ENCODE assay signal across 8 mouse cellular contexts in the genomic region with DNA sequence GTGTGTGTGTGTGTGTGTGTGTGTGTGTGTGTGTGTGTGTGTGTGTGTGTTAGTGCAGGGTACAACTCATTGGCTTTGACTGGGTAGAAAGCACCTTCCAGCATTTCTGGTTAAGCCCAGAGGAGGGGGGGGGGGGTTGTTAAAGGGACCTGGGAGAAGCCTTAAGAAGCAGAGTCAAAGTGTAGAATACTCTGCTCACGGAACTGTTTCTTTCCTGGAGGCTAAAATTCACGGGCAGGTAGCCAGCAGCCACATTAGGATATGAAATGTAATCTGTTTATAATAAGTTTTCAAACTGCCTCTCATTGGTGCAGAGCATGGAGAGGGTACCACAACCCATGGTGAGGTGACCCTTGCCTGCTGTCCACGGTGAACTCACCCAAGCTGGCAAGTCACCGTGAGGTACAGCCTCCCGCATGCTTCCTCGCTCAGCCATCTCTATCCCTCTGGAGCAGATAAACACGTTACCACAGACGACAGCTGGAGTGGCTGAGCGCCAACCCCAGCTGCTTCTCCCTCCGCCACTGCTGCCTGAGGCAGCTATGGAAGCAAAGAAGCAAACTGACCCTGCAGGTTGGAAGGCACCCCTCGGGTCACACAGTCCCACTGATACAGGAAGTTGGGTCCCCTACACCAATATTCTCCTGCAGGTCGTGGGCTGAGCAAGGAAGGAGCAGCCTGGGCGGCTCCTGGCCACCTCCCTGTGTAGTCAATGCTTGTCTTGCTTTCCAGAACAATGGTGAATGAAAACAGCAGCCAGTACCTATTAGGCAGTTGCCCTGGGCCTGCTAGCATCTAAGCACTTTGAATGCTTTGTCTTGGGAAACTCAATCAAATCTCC.
DNase-seq lines count a peak whose midpoint lies in the region; ATAC-seq and TF ChIP-seq lines count a peak whose summit lies in the region.
"Had no signal": no experiment of that assay in that cellular context is flagged by ENCODE, and none has a peak within 500 bp of the region (broad histone marks: within the 10 kb centered on the region; RNA-seq: fewer than 3 reads in every experiment).

No protein-coding gene starts in this region.

- H3K27ac ChIP-seq in thymus, adult 2 months (ENCODE audit: control insufficient read depth, insufficient read depth, low read length): no peak overlapping the region
- H3K27ac ChIP-seq in forebrain, embryonic 14.5 days (ENCODE audit: low read depth, low read length): no peak overlapping the region
- H3K27ac ChIP-seq in lung, postnatal 0 days (ENCODE audit: low read length): no peak overlapping the region
- H3K27ac ChIP-seq in liver, postnatal 0 days (ENCODE audit: low read depth): no peak overlapping the region
- H3K27ac ChIP-seq in left cerebral cortex, adult 2 months: no peak overlapping the region
- H3K27ac ChIP-seq: liver, embryonic 13.5 days had no signal

- no peak overlapping the region for H3K4me2 ChIP-seq in forebrain, embryonic 14.5 days (ENCODE audit: low read length)
- H3K4me2 ChIP-seq in lung, postnatal 0 days (replicated peaks; ENCODE audit: low read depth, low read length): no peak overlapping the region
- H3K4me2 ChIP-seq in liver, postnatal 0 days (ENCODE audit: low read depth, low read length): no peak overlapping the region
- H3K4me2 ChIP-seq: liver, embryonic 13.5 days had no signal

- no peaks in the 10 kb centered on the region for H3K27me3 ChIP-seq in thymus, adult 2 months (ENCODE audit: control insufficient read depth, insufficient read depth, low read length)
- no peaks in the 10 kb centered on the region for H3K27me3 ChIP-seq in forebrain, embryonic 14.5 days (replicated peaks; ENCODE audit: control insufficient read depth, insufficient read depth, low read length)
- H3K27me3 ChIP-seq in lung, postnatal 0 days (replicated peaks; ENCODE audit: insufficient read depth, low read length): no peaks in the 10 kb centered on the region
- no peaks in the 10 kb centered on the region for H3K27me3 ChIP-seq in liver, postnatal 0 days (ENCODE audit: insufficient read depth, low read length)
- H3K27me3 ChIP-seq: liver, embryonic 13.5 days had no signal

- DNase-seq in thymus, adult 2 months: no peak
- DNase-seq in thymus, postnatal 4 days: no peak
- peak; percentile 62 for DNase-seq in forebrain, embryonic 14.5 days (ENCODE audit: low spot score)
- DNase-seq in heart, postnatal 14 days: peak; percentile 78 to 82
- peak; percentile 71 for DNase-seq in lung, postnatal 0 days (ENCODE audit: low spot score)
- no peak for DNase-seq in liver, postnatal 0 days
- no peak for DNase-seq in left cerebral cortex, adult 2 months (ENCODE audit: extremely low spot score in 1 of 2, low spot score in 2 of 2)
- DNase-seq: liver, embryonic 13.5 days had no signal

- TF ChIP-seq EP300 in lung, postnatal 0 days (IDR thresholded peaks at IDR 0.05): no peak
- no peak for TF ChIP-seq EP300 in liver, postnatal 0 days (IDR thresholded peaks at IDR 0.05; ENCODE audit: low read depth)

- no peak overlapping the region for H3K4me3 ChIP-seq in thymus, adult 2 months (ENCODE audit: control insufficient read depth, insufficient read depth, low read length)
- H3K4me3 ChIP-seq in forebrain, embryonic 14.5 days (ENCODE audit: low read depth, low read length): no peak overlapping the region
- no peak overlapping the region for H3K4me3 ChIP-seq in lung, postnatal 0 days (ENCODE audit: low read depth, low read length)
- H3K4me3 ChIP-seq in liver, postnatal 0 days (ENCODE audit: low read depth, low read length): no peak overlapping the region
- no peak overlapping the region for H3K4me3 ChIP-seq in left cerebral cortex, adult 2 months
- H3K4me3 ChIP-seq: liver, embryonic 13.5 days had no signal

- peak; percentile 46; the same call in 1 of the 2 replicates for ATAC-seq in forebrain, embryonic 14.5 days
- ATAC-seq in lung, postnatal 0 days: peak; percentile 71
- ATAC-seq in liver, postnatal 0 days: no peak

- no peaks in the 10 kb centered on the region for H3K36me3 ChIP-seq in thymus, adult 2 months (ENCODE audit: control insufficient read depth, insufficient read depth, low read length)
- no peaks in the 10 kb centered on the region for H3K36me3 ChIP-seq in forebrain, embryonic 14.5 days (ENCODE audit: control insufficient read depth, insufficient read depth, low read length)
- no peaks in the 10 kb centered on the region for H3K36me3 ChIP-seq in lung, postnatal 0 days (ENCODE audit: insufficient read depth, low read length)
- H3K36me3 ChIP-seq in liver, postnatal 0 days (replicated peaks; ENCODE audit: insufficient read depth, low read length): no peaks in the 10 kb centered on the region
- H3K36me3 ChIP-seq: liver, embryonic 13.5 days had no signal

- 33% methylated on average over 13 of the region's 13 CpGs for WGBS in thymus, adult 2 months
- 43% methylated on average over 13 of the region's 13 CpGs for WGBS in forebrain, embryonic 14.5 days
- WGBS in lung, postnatal 0 days: 24% methylated on average over 13 of the region's 13 CpGs
- 41% methylated on average over 13 of the region's 13 CpGs for WGBS in liver, postnatal 0 days (ENCODE audit: insufficient replicate concordance)

- 0 out of 2 replicates have a peak, but pooled peaks have one; percentile 14 for TF ChIP-seq CTCF in thymus, adult 2 months (IDR thresholded peaks at IDR 0.05; ENCODE audit: borderline replicate concordance, control insufficient read depth, extremely low read depth, insufficient read depth, low read length, poor library complexity)
- no peak for TF ChIP-seq CTCF in lung, postnatal 0 days (IDR thresholded peaks at IDR 0.05)
- TF ChIP-seq CTCF in liver, postnatal 0 days (IDR thresholded peaks at IDR 0.05; ENCODE audit: low read depth): no peak
- no peak for TF ChIP-seq CTCF in left cerebral cortex, adult 2 months (IDR thresholded peaks at IDR 0.05)

- H3K9ac ChIP-seq in forebrain, embryonic 14.5 days (ENCODE audit: low read length): no peak overlapping the region
- no peak overlapping the region for H3K9ac ChIP-seq in lung, postnatal 0 days (replicated peaks; ENCODE audit: low read depth)
- no peak overlapping the region for H3K9ac ChIP-seq in liver, postnatal 0 days (replicated peaks)
- H3K9ac ChIP-seq: liver, embryonic 13.5 days had no signal

- no peaks in the 10 kb centered on the region for H3K9me3 ChIP-seq in forebrain, embryonic 14.5 days (replicated peaks; ENCODE audit: control insufficient read depth, low read length)
- no peaks in the 10 kb centered on the region for H3K9me3 ChIP-seq in lung, postnatal 0 days (ENCODE audit: low read length)
- H3K9me3 ChIP-seq in liver, postnatal 0 days (ENCODE audit: low read length): no peaks in the 10 kb centered on the region
- H3K9me3 ChIP-seq: liver, embryonic 13.5 days had no signal

- no peak for TF ChIP-seq POLR2A in thymus, adult 2 months (IDR thresholded peaks at IDR 0.05; ENCODE audit: control insufficient read depth, extremely low read depth, insufficient read depth, low read length, poor library complexity)

- intact Hi-C loops in heart, postnatal 14 days (cut with DNase I): no loop called here
- intact Hi-C loops in left cerebral cortex, adult 2 months (cut with DNase I): no loop called here

- peaks cover 14% of the 10 kb centered on the region for H3K4me1 ChIP-seq in thymus, adult 2 months (replicated peaks; ENCODE audit: control insufficient read depth, insufficient read depth, low read length)
- peaks cover 10% of the 10 kb centered on the region for H3K4me1 ChIP-seq in forebrain, embryonic 14.5 days (ENCODE audit: control insufficient read depth, insufficient read depth, low read length)
- peaks cover 5% of the 10 kb centered on the region; the same call in 1 of the 2 replicates for H3K4me1 ChIP-seq in lung, postnatal 0 days (ENCODE audit: insufficient read depth, low read depth, low read length)
- no peaks in the 10 kb centered on the region for H3K4me1 ChIP-seq in liver, postnatal 0 days (ENCODE audit: insufficient read depth)
- H3K4me1 ChIP-seq: liver, embryonic 13.5 days had no signal

Comparison
In these comparisons a context has a peak if more than half of its experiments do, and no peak if none do; other contexts are left out.
1. DNase-seq: peak in forebrain, embryonic 14.5 days (single experiment), heart, postnatal 14 days (2 of 2) and lung, postnatal 0 days (single experiment); none in thymus, adult 2 months (single experiment), thymus, postnatal 4 days (single experiment), liver, postnatal 0 days (single experiment) and left cerebral cortex, adult 2 months (0 of 2).